Mouse (Mus musculus) brain, embryonic 14.5 days (tissue): ENCODE measurements around the gene Ost4. TPM values are rescaled to one million over a fixed set of nuclear protein-coding genes. Genes with fewer than 3 reads are reported as not detected.

ENCODE experiments used
- DNase-seq: peaks from one replicate; pipeline ENCODE4 v3.0.0-alpha.2; 2011; ENCODE audit warnings: low read depth
- CTCF ChIP-seq: fragments of 200-500 bp; IDR thresholded peaks from 2 replicates; pipeline ENCODE4 v1.5.1; 2012; ENCODE audit warnings: inconsistent platforms, mild to moderate bottlenecking, moderate library complexity, borderline replicate concordance; ENCODE audit not compliant: insufficient read depth, insufficient read length; ENCODE audit errors: extremely low read depth
- POLR2A ChIP-seq: fragments of 200-500 bp; IDR thresholded peaks from 2 replicates; pipeline ENCODE4 v1.6.1; 2012; ENCODE audit warnings: mild to moderate bottlenecking, inconsistent platforms, borderline replicate concordance; ENCODE audit not compliant: poor library complexity, insufficient read depth, insufficient read length, severe bottlenecking; ENCODE audit errors: extremely low read depth
- polyA plus RNA-seq: library from polyadenylated mRNA; depleted of rRNA; stranded (reverse); fragments of >200 nt; gene quantifications from 2 replicates; pipeline ENCODE4 v1.2.3, GENCODE M21; 2012; rRNA removed

Ost4 gene
- polyA plus RNA-seq, 1 experiment, result 162 TPM

DNA sequence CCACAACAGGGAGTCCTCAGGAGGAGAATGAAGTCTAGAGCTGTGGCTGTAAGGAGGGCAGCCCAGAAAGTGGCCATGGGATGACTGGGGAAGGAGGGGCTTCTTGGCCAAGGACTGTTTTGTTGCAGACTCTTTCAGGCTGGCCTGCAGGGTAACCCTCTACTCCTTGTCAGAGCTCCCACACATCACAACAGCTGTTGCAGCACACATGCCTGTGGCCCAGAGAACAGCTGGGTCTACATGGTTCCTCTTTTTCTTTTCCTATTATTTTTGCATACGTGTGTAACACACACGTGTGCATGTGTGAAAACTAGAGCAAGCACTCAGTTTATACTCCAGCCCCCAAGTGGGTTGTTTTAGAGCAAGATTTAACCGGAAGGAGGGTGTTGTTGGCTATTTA, 40.7 kb downstream of the Ost4 start:
- DNase-seq, result no peak
- no peak for TF ChIP-seq POLR2A
- TF ChIP-seq CTCF, result no peak

DNA sequence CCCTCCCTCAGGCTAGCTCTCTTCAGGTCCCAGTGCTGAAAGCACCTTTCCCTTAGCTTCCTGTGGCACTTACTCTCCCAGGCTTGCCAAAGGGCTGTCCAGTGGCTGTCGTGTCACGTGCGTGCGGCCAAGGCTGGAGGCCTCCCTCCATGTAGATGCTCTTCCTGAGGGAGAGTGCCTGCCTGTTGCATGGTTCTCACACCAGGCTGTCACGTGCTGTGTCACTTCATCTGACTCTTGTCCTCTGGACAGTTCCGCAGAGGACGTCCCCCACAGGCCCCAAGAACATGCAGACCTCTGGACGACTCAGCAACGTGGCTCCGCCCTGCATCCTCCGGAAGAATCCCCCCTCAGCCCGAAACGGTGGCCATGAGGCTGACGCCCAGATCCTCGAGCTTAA, 43.3 kb downstream of the Ost4 start:
- TF ChIP-seq POLR2A (no peak), CTCF (no peak)
- DNase-seq, result no peak

DNA sequence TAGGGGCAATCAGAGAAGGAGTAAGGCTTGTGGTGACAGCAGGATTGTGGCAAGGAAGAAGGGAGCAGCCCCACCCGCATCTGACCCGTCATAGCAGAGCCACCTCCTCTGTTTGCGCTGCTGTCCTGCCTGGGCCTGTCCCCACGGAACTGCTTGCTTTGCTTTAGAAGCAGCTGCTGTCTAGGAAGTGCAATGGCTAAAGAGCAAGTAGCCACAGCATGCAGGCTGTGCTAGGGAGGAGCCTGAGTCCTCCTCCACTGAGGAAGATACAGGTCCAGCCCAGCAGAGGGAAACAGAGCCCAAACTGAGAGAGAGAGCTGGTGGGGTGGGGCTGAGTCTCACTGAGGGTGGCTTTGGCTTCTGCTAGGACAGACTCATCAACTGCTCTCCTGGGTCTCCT, 43.7 kb downstream of the Ost4 start:
- TF ChIP-seq CTCF (no peak), POLR2A (no peak)
- no peak for DNase-seq

DNA sequence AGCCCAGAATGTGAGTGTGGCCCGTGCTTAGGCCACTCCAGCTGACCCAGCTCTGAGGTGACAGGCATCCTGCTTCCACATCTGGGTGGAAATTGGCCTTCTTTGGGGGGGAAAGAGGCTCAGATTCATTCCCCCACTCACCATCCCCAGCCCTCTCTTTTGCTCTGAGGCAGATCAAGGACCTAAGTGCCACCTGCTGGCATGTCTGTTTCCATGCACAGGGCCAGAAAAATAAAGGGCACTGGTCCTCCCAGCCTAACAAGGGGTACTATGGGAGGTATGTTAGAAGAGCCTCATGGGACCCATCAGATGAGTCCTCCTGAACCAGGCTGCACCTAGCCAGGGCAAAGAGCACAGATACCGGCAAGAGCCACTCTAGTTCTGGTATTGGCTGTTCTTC, 51.5 kb downstream of the Ost4 start:
- TF ChIP-seq POLR2A, result no peak
- TF ChIP-seq CTCF, result peak; percentile 21; the same call in 1 of the 2 replicates
- no peak for DNase-seq

Other genes with a start within 250 kb of the Ost4 start
- 55.9 and 105 TPM in 2 replicates for gene Cenpa, start 241.0 kb downstream of the Ost4 start, polyA plus RNA-seq
- gene Dpysl5, start 196.2 kb downstream of the Ost4 start, polyA plus RNA-seq, result 368 and 444 TPM in 2 replicates
- gene Mapre3, start 93.1 kb downstream of the Ost4 start, polyA plus RNA-seq, result 163 and 172 TPM in 2 replicates
- 82.3 and 88.6 TPM in 2 replicates for gene Tmem214, start 39.8 kb downstream of the Ost4 start, polyA plus RNA-seq
- 70.9 and 72.1 TPM in 2 replicates for gene Agbl5, start 19.1 kb downstream of the Ost4 start, polyA plus RNA-seq
- gene Emilin1, start 5.6 kb upstream of the Ost4 start, polyA plus RNA-seq, result 12.8 and 23.0 TPM in 2 replicates
- 7.9 and 8.5 TPM in 2 replicates for gene Khk, start 13.6 kb upstream of the Ost4 start, polyA plus RNA-seq
- 27.4 and 34.4 TPM in 2 replicates for gene Cgref1, start 37.8 kb upstream of the Ost4 start, polyA plus RNA-seq
- 178 and 250 TPM in 2 replicates for gene Preb, start 52.6 kb upstream of the Ost4 start, polyA plus RNA-seq
- not detected in 2 replicates for gene Tcf23, start 60.9 kb upstream of the Ost4 start, polyA plus RNA-seq
- gene Atraid, start 140.5 kb upstream of the Ost4 start, polyA plus RNA-seq, result 122 and 154 TPM in 2 replicates
- 40.7 and 44.5 TPM in 2 replicates for gene Slc5a6, start 141.1 kb upstream of the Ost4 start, polyA plus RNA-seq
- 33.8 and 34.0 TPM in 2 replicates for gene Cad, start 147.0 kb upstream of the Ost4 start, polyA plus RNA-seq
- not detected in 2 replicates for gene Dnajc5g, start 198.5 kb upstream of the Ost4 start, polyA plus RNA-seq
- 21.2 and 31.6 TPM in 2 replicates for gene Slc30a3, start 200.4 kb upstream of the Ost4 start, polyA plus RNA-seq
- 0.05 TPM in 1 of 2 replicates, not detected in the other for gene Trim54, start 208.9 kb upstream of the Ost4 start, polyA plus RNA-seq
- not detected in 2 replicates for gene Ucn, start 231.0 kb upstream of the Ost4 start, polyA plus RNA-seq
- 55.9 and 74.4 TPM in 2 replicates for gene Mpv17, start 246.5 kb upstream of the Ost4 start, polyA plus RNA-seq